Mouse (Mus musculus) heart, embryonic 15.5 days (tissue): Measurements from ENCODE around the gene Pitpnc1. TPM values are rescaled to one million over a fixed set of nuclear protein-coding genes. Genes with fewer than 3 reads are reported as not detected.
A peak's percentile ranks its signal among the peaks of the same experiment; 100 is the strongest.

Experiments used
- ATAC-seq: fragments of 200-750 bp; cut with Nextera tagmentation; replicated peaks from 2 replicates; pipeline ENCODE4 v1.8.0; 2017; ENCODE audit warnings: low read depth, moderate TSS enrichment; ENCODE audit not compliant: insufficient number of reproducible peaks, insufficient read depth, low FRiP score
- H3K27ac ChIP-seq: fragments of 300-500 bp; sonication (generic); 2 replicates; pipeline ENCODE4 v1.5.1; 2015; ENCODE audit warnings: mild to moderate bottlenecking, inconsistent platforms
- H3K27me3 ChIP-seq: fragments of 300-500 bp; sonication (generic); 2 replicates; pipeline ENCODE4 v1.6.1; 2015; ENCODE audit warnings: inconsistent platforms
- H3K36me3 ChIP-seq: fragments of 300-500 bp; sonication (generic); 2 replicates; pipeline ENCODE4 v1.6.1; 2015; ENCODE audit warnings: mild to moderate bottlenecking, inconsistent platforms
- H3K4me1 ChIP-seq: fragments of 300-500 bp; sonication (generic); replicated peaks from 2 replicates; pipeline ENCODE4 v1.6.1; 2015; ENCODE audit warnings: inconsistent platforms
- H3K4me2 ChIP-seq: fragments of 300-500 bp; sonication (generic); 2 replicates; pipeline ENCODE4 v1.6.1; 2015; ENCODE audit warnings: inconsistent platforms, mild to moderate bottlenecking, moderate library complexity
- H3K4me3 ChIP-seq: fragments of 300-500 bp; sonication (generic); 2 replicates; pipeline ENCODE4 v1.5.1; 2015; ENCODE audit warnings: mild to moderate bottlenecking, inconsistent platforms
- H3K9ac ChIP-seq: fragments of 300-500 bp; sonication (generic); 2 replicates; pipeline ENCODE4 v1.6.1; 2015; ENCODE audit warnings: mild to moderate bottlenecking, inconsistent platforms
- H3K9me3 ChIP-seq: fragments of 300-500 bp; sonication (generic); replicated peaks from 2 replicates; pipeline ENCODE4 v1.6.1; 2016; ENCODE audit warnings: inconsistent platforms
- WGBS: fragments of 180-500 bp; shearing (Covaris S2); methylation state at CpG from one replicate; pipeline ENCODE4 v1.1.7; 2015; ENCODE audit warnings: mixed read lengths; 5-methylcytosine and 5-hydroxymethylcytosine counted together
- polyA plus RNA-seq: library from polyadenylated mRNA; unstranded; fragments of >200 nt; fragmentation: Nextera tagmentation; extraction: Ambion mirVana; gene quantifications from 2 replicates; pipeline ENCODE4 v1.2.1, GENCODE M21; 2015

Gene Pitpnc1
- polyA plus RNA-seq, 1 experiment from 2014 or later: 18.0 TPM

DNA sequence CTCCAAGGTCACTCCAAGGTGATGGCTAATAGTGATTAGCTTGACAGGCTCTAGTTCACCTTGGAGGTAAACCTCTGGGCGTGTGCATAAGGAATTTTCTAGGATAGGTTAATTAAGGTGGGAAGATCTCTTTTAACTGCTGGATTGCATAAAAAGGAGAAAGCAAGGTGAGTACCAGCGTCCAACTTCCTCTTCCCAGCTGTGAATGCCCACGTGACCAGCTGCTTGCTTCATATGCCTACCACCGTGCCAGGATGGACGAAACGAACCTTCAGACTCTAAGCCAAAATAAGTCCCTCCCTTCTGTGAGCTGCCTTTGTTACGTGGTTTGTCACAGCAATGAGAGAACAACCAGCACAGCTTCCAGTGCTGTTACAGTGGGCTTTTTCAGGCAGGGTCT lies 228.8 kb downstream of the Pitpnc1 start:
- Histone ChIP-seq H3K9me3 (no peaks in the 10 kb centered on the region), H3K4me3 (no peak overlapping the region), H3K4me2 (no peak overlapping the region), H3K27ac (no peak overlapping the region), H3K4me1 (peaks cover 3% of the 10 kb centered on the region; the same call in 1 of the 2 replicates), H3K9ac (no peak overlapping the region), H3K27me3 (no peaks in the 10 kb centered on the region), H3K36me3 (no peaks in the 10 kb centered on the region)
- no peak for ATAC-seq
- 87% methylated on average over 7 of the region's 7 CpGs for WGBS

DNA sequence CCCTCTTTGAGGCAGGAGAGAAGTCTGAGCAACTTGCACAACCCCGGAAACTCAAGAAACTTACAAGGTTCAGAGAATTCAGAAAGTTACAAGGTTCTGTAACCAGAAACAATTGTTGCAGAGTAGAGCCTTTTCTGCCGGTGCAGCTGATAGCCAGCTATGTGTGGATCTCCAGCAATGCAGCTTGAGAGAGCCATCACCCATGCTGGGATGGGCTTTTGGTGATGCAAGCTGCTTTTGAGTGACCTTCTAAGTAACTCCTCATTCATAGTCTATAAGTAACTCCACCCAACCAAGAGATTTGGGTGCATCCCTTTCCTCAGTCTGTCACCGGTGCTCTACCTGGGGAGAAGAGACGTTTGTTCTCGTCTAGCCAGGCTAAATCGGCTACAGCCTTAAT lies 232.0 kb downstream of the Pitpnc1 start:
- no peaks in the 10 kb centered on the region for H3K27me3 ChIP-seq
- no peaks in the 10 kb centered on the region for H3K9me3 ChIP-seq
- H3K36me3 ChIP-seq: no peaks in the 10 kb centered on the region
- H3K27ac ChIP-seq: no peak overlapping the region
- ATAC-seq: no peak
- H3K4me2 ChIP-seq: no peak overlapping the region
- peaks cover 6% of the 10 kb centered on the region; the same call in 1 of the 2 replicates for H3K4me1 ChIP-seq
- no peak overlapping the region for H3K9ac ChIP-seq
- WGBS: 84% methylated on average over 6 of the region's 6 CpGs
- no peak overlapping the region for H3K4me3 ChIP-seq

DNA sequence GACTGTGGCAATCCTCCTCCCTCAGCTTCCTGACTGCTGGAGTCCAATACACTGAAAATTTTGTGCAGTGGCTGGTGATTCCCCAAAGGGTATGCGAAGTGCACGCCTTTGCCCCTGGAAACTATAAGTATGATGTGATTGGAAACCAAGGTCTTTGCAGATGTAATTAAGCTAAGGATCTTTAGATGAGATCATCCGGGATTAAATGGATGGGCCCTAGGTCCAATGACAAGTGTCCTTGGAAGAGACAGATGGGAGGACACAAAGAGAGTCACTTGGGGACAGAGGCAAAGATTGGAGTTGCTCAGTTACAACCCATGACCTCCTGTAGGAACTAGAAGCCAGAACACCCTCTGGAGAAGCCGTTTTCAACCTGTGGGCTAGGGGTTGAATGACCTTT lies 233.0 kb downstream of the Pitpnc1 start:
- Histone ChIP-seq H3K9me3 (no peaks in the 10 kb centered on the region), H3K36me3 (no peaks in the 10 kb centered on the region), H3K9ac (no peak overlapping the region), H3K4me1 (peaks cover 6% of the 10 kb centered on the region; the same call in 1 of the 2 replicates), H3K4me3 (no peak overlapping the region), H3K4me2 (no peak overlapping the region), H3K27me3 (no peaks in the 10 kb centered on the region), H3K27ac (no peak overlapping the region)
- no peak for ATAC-seq
- 91% methylated on average over 4 of the region's 4 CpGs for WGBS

DNA sequence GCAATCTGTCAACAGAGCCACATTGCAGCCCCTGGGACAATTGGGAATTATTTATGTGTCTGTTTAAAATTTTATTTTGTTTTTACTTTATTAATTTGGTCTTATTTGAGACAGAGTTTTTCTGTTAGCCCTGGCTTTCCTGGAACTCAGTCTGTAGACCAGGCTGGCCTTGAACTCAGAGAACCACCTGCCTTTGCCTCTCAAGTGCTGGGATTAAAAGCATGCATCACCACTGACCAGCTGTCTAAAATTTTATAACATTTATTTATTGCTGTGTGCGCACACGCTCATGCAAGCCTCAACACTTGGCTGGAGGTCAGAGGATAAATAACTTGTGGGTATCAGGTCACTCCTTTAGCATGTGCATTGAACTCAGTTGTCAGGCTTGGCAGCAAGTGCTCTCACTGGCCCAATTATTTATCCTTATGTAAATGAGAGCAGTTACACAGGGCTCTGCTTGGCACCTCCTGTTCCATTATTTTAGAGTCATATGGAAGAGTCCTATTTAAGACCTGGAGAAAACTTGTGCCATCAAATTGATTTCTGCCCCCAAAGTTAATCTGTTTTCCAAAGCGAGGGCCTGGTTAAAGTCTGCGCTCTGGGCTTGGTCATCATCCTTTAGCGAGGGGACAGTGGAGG lies 237.1 kb downstream of the Pitpnc1 start:
- Histone ChIP-seq H3K4me2 (no peak overlapping the region), H3K9ac (no peak overlapping the region), H3K9me3 (no peaks in the 10 kb centered on the region), H3K27me3 (no peaks in the 10 kb centered on the region), H3K36me3 (peaks cover 12% of the 10 kb centered on the region), H3K4me3 (no peak overlapping the region), H3K4me1 (peaks cover 6% of the 10 kb centered on the region; the same call in 1 of the 2 replicates), H3K27ac (no peak overlapping the region)
- 86% methylated on average over 5 of the region's 5 CpGs for WGBS
- no peak for ATAC-seq

DNA sequence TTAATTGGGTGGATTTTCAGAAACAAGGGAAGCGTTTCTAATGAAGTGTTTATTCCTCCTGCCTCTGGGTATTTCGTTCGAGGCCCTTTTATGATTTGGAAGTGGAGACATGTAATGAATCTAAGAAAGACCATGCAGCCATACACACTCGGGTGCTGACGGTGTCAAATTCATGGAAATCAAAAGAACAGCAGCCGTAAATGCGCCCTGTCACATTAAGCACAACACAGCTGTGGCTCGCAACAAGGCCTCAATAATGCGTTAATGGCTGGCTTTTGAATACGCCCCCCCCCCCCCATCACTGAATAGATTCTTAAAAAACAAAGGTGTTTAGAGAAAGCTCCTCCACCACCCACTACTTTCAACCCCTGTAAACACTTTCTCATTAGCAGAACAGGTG lies 240.4 kb downstream of the Pitpnc1 start:
- Histone ChIP-seq H3K9me3 (no peaks in the 10 kb centered on the region), H3K9ac (no peak overlapping the region), H3K27ac (no peak overlapping the region), H3K4me1 (peaks cover 6% of the 10 kb centered on the region), H3K4me3 (no peak overlapping the region), H3K36me3 (peaks cover 12% of the 10 kb centered on the region), H3K27me3 (no peaks in the 10 kb centered on the region), H3K4me2 (no peak overlapping the region)
- WGBS: 80% methylated on average over 10 of the region's 10 CpGs
- no peak for ATAC-seq

DNA sequence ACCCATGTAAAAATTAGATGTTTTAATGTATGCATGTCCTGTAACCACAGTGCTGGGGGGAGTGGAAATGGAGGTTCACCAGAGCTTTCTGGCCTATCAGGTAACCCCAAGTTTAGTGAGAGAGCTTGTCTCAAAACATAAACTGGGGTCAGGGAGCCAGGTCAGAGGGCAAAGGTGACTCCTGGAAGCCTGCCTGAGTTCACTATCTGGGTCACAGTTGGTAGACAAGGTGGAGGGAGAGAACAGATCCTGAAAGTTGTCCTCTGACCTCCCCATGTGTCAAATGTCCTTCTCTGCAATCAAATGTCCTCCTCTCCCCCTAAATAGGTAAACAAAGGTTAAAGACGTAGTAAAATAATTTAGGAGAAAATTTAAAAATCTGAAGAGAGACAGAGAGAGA lies 244.1 kb downstream of the Pitpnc1 start:
- Histone ChIP-seq H3K36me3 (peaks cover 2% of the 10 kb centered on the region; the same call in 1 of the 2 replicates), H3K9me3 (no peaks in the 10 kb centered on the region), H3K4me3 (no peak overlapping the region), H3K27me3 (no peaks in the 10 kb centered on the region), H3K27ac (no peak overlapping the region), H3K4me1 (peaks cover 29% of the 10 kb centered on the region), H3K4me2 (no peak overlapping the region), H3K9ac (no peak overlapping the region)
- no peak for ATAC-seq
- WGBS: 91% methylated on average over 1 of the region's 1 CpGs

DNA sequence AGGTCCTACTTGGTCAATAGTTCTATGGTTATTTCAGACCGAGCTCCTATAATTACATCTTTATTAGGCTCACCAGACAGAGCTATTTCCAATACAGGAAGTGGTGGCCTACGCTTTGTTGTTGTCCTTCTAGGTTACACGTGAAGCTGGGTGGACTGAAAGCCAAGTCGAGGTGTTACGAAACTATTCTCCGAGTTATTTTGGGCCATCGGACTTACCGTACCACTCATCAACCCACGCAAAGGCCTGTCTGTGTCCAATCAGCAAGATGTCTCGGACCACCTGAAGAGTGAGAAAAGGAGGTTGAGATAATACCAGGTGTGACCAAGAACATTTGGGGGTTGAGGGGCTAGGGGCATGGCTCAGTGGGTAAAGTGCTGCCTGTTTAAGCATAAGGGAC lies 244.5 kb downstream of the Pitpnc1 start:
- no peak for ATAC-seq
- 69% methylated on average over 10 of the region's 10 CpGs for WGBS
- Histone ChIP-seq H3K4me1 (peaks cover 29% of the 10 kb centered on the region), H3K9me3 (no peaks in the 10 kb centered on the region), H3K27me3 (no peaks in the 10 kb centered on the region), H3K9ac (no peak overlapping the region), H3K36me3 (no peaks in the 10 kb centered on the region), H3K27ac (peak overlapping the region; percentile 85), H3K4me2 (no peak overlapping the region), H3K4me3 (no peak overlapping the region)

DNA sequence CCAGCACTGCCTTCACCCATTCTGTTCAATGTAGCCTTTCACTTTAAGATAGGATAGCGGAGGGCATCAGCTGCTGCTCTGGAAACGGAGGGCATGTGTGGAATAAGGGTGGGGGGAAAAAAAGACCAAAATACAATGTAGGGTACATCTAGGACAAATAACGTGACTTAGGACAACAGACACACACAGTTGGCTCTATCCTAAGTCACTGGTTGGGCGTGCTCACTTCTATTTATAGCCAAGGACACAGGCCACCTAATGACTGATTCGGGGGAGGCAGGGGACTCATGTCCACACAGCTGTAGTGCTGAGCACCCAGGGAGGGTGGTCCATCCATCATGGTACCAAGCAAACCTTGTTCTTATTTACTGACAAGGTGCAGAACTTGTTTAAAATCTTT lies 245.2 kb downstream of the Pitpnc1 start:
- H3K4me3 ChIP-seq: no peak overlapping the region
- H3K4me2 ChIP-seq: no peak overlapping the region
- 47% methylated on average over 5 of the region's 5 CpGs for WGBS
- H3K4me1 ChIP-seq: peaks cover 29% of the 10 kb centered on the region
- peak; percentile 73 for ATAC-seq
- no peaks in the 10 kb centered on the region for H3K27me3 ChIP-seq
- no peaks in the 10 kb centered on the region for H3K36me3 ChIP-seq
- H3K27ac ChIP-seq: peak overlapping the region; percentile 85
- H3K9ac ChIP-seq: no peak overlapping the region
- no peaks in the 10 kb centered on the region for H3K9me3 ChIP-seq

DNA sequence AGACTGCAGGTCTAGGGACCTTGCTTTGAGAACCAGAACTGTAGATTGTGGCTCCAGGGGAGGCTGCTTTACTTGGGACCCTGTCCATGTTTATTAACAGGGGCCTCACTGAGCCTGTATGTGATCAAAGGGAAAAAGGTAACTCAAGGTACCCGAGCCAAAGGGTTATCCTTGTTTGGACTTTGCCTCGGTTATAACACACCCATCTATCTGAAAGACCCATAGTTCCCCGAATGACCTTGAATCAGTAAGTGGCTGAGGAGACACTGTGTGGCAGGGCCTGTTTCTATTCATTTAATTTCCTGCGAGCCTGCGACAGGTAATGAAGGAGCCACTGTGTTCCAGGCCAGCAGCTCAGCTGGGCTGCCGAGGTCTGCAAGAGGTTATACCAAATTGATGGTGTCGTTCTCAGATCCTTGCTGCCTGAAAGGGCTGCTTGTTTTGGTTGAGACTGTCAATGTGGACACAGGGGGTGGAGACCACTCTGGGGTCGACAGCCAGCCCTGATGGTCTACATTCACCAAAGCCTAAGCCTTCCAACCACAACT lies 246.8 kb downstream of the Pitpnc1 start:
- Histone ChIP-seq H3K27ac (0 out of 2 replicates have a peak overlapping the region, but pooled peaks have one; percentile 59), H3K4me1 (peaks cover 29% of the 10 kb centered on the region), H3K36me3 (no peaks in the 10 kb centered on the region), H3K27me3 (no peaks in the 10 kb centered on the region), H3K4me2 (no peak overlapping the region), H3K9me3 (no peaks in the 10 kb centered on the region), H3K4me3 (no peak overlapping the region), H3K9ac (no peak overlapping the region)
- ATAC-seq: no peak
- WGBS: 69% methylated on average over 8 of the region's 8 CpGs

DNA sequence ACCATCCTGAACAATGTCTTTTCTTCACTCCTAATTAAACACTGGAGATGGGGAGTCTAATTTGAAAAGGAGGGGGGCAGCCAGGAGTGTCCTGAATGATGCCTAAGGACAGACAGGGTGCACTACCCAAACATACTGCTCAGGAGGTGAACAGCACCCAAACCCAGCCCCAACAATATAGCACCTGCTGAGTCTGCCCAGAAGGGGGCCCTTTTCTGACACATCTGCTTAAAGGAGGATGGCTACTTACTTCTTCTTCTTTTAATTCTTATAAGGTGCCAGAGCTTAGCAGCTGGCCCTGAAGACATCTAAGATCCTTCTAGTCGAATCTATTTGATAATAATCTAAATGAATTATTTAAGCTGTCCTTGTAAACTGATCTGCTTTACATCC lies 247.3 kb downstream of the Pitpnc1 start:
- H3K36me3 ChIP-seq: no peaks in the 10 kb centered on the region
- H3K9ac ChIP-seq: no peak overlapping the region
- H3K4me2 ChIP-seq: no peak overlapping the region
- WGBS: 59% methylated on average over 1 of the region's 1 CpGs
- peak overlapping the region; percentile 59 for H3K27ac ChIP-seq
- H3K9me3 ChIP-seq: no peaks in the 10 kb centered on the region
- no peaks in the 10 kb centered on the region for H3K27me3 ChIP-seq
- no peak overlapping the region for H3K4me3 ChIP-seq
- ATAC-seq: no peak
- peaks cover 29% of the 10 kb centered on the region for H3K4me1 ChIP-seq

DNA sequence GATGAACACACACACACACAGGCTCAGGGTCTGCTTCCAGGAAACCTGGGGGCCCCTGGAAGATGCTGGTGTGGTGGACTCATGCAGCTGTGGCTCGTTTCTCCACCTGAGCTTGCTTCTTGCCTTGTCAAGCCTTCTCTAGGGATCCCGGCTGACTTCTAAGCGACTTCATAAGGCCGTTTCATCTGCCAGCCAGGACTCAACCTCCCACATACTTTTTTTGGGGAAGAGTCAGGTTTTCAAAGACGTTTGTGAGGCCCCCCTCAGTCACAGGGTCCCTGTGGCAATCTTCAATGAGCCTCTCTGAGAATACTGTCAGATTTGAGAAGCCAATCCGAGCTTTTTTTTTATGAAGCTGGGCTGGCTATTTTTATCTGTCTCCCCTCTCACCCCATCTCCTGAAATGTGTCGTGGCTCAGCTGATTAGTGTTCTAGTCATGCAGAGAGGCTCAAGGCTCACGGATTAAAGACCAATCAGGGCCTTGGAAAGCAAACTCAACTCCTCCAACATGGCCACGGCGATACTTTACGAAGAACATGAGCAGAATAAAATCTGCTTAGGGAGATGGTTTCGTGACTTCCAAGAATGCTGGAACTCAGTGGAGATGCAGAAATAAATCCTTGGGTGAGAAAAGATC lies 247.8 kb downstream of the Pitpnc1 start:
- WGBS: 37% methylated on average over 12 of the region's 12 CpGs
- no peak for ATAC-seq
- Histone ChIP-seq H3K36me3 (no peaks in the 10 kb centered on the region), H3K27ac (peak overlapping the region; percentile 59), H3K4me1 (peaks cover 29% of the 10 kb centered on the region), H3K9ac (no peak overlapping the region), H3K27me3 (no peaks in the 10 kb centered on the region), H3K9me3 (no peaks in the 10 kb centered on the region), H3K4me2 (no peak overlapping the region), H3K4me3 (no peak overlapping the region)

DNA sequence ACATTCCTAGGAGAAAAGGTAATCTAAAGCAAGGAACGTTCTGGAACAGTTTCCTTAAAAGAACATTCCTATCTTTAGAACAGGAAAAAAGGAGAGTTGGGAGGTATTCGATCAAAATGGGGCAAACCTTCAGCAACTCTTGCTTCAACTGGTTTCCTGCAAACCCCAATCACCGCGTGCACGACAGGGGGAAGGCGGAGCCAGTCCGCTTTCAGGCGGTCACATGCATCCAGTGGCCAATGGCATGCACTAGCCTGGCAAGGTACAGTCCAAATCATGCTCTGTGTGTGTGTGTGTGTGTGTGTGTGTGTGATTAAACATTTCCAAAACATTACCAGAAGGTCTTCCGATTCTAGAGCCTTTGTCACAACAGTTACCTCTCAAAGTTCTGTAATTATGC lies 255.4 kb downstream of the Pitpnc1 start:
- H3K4me1 ChIP-seq: no peaks in the 10 kb centered on the region
- no peaks in the 10 kb centered on the region for H3K27me3 ChIP-seq
- no peaks in the 10 kb centered on the region for H3K9me3 ChIP-seq
- H3K36me3 ChIP-seq: no peaks in the 10 kb centered on the region; the same call in 1 of the 2 replicates
- H3K9ac ChIP-seq: no peak overlapping the region
- no peak overlapping the region for H3K4me2 ChIP-seq
- no peak overlapping the region for H3K4me3 ChIP-seq
- H3K27ac ChIP-seq: no peak overlapping the region
- WGBS: 82% methylated on average over 9 of the region's 9 CpGs
- ATAC-seq: no peak
